Mouse (Mus musculus) right cerebral cortex, postnatal 4 days (tissue): ENCODE results near the gene Clcn6.

Experiments used
- DNase-seq: peaks from one replicate; pipeline ENCODE4 v3.0.0-alpha.2; 2022

Gene Clcn6

DNA sequence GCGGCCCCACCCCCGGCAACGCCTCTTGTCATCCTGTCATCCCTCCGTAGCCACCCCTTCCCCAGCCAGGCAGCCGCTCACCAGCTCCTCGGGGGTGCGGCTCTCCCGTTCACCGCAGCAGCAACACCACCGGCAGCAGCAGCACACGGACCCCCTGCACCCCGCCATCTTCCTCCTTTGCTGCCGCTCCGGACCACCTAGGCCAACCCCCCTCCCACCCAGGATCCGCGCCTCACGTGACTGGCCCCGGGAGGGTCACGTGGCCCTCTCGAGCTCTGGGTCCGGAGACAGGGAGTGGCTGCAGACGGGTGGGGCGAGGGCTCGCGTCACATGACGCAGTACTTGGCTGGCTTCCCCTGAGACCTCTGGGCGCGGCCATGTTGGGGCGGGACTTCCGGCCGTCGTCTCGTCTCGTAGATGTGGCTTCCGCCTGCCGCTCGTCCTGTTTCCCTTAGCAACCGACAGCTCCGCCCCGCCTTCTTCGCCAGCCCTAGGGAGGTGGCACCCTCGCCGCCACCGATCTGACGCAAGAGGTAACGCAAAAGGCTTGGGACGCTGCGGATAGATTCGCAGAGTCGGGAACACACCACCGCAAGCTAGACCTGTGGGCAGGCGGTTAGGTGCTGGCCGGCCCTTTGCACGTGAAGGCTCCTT is at the start of gene Clcn6, which contains the start of gene Mthfr:
Clcn6 (minus strand) TSS at position 222 of the 654 bp plus-strand sequence.
Mthfr (plus strand) TSS at position 478 of the 654 bp plus-strand sequence.
- peak; percentile 99 for DNase-seq

DNA sequence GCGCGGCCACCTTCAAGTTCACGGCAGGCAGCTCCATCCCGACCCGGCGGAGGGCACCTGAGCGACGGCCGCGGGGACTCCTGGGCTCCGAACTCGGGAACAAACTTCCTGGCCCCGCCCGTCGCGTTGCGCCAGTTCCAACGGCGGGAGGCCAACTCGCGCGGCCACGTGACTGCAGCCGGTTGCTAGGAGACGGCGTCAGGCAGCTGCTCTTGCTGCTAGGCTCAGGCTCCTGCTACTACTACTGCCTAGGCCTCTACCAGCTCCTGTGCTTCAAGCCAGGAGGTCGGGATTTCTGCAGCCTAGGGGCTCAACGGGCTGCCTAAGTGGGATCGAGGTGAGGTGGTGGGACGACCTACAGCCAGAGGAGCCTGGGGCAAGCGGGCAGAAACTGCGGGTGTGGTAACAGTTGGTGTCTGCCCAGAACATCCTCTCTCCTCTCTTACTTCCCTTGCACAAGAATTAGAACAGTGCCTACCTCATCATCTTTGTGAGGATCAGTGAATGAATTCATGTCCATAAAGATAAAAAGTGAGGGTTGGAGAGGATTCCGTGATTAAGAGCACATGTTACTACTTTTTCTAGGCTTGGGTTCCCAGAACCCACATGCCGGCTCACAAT is 49.4 kb upstream of the Clcn6 start, which contains the start of gene Agtrap:
Agtrap (minus strand) TSS at position 125 of the 621 bp plus-strand sequence.
- peak; percentile 93 for DNase-seq

DNA sequence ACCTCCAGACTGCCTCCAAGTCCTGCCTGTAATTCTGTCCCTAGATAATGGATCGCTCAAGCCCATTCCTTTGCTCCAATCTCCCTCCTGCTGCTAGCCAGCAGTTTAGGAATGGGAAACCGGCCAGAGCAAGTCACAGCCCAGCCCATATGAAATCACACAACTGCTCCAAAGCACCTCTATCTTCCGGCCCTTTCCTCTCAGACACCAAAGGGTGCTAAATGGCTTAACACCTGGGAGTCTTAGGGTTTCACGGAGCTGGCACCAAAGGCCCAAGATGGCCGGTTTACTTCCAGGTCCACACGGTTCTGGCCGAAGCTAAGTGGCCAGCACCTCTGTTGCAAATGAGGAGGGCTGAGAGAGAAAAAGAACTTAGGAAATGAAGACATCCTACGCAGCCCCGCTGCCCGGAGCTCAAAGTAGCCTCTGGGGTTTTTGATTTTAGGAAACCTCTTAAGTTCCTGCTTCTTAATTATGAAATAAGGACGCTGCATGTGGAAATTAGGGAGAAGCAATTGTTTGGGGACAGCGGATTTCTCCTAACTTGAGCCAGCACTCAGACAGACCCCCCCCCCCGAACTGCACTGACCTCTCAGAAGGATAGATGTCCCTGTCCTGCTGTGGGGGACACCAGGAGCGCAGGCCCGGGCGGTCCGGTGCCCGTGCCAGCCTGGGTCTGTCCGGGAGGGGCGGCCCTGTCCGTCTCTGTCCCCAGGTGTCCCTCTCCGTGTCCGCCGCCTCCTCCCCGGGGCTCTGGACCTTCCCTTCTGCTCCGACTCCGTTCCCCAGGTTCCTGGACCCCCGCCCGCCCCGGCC is 48.7 kb upstream of the Clcn6 start:
- DNase-seq = no peak

DNA sequence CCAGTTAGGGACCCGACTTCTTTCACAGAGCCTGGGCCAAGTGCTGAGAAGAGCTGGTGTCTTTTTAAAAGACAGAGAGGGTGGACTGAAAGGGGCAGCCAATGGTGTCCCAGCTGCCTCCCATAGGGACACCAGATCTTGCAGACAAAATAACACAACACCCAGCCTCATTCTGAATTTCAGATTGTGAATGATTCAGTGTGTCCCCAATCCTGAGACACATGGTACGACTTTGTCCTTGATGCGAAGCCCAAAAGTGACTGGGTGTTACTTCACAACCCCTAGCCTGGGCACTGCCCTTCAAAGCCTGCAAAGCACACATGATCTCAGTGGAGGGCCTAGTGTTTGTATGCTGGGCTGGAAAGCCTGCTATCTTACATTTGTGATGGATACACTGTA is 47.3 kb upstream of the Clcn6 start:
- DNase-seq = no peak

DNA sequence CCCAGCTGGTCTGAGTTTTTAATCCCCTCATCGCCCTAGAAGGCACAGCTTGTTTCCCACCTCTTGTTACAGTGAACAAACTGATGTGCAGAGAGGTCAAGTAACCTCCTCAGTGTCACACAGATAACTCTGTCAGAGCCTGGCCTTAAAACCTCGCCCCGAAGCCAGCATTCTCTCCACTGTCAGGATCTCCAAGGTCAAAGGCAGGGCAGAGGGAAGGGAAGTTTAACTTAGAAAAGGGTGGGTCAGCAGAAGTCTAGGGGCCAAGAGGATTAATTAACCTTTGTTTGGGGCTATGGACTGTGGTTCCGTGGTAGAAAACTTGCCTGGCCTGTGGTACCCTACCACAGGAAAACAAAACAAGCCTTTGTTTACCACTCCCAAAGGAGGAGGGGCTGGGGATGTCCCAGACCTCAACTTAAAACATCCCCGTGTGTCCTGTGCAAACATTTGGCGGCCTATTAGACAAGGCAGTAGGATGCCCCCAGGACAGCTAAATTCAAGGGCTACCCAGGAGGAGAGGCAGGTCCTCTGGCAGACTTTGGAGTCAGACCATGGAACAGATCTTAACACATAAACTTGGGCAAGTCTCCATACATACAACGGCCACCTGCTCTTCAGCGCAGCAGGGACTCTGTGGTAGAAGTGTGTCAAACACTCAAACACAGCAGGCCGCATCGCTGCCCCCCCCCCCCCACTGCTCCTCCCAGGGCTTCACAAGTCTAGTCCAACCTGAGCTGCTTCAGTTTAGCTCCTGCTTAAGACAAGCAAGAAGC is 46.7 kb upstream of the Clcn6 start:
- no peak for DNase-seq

DNA sequence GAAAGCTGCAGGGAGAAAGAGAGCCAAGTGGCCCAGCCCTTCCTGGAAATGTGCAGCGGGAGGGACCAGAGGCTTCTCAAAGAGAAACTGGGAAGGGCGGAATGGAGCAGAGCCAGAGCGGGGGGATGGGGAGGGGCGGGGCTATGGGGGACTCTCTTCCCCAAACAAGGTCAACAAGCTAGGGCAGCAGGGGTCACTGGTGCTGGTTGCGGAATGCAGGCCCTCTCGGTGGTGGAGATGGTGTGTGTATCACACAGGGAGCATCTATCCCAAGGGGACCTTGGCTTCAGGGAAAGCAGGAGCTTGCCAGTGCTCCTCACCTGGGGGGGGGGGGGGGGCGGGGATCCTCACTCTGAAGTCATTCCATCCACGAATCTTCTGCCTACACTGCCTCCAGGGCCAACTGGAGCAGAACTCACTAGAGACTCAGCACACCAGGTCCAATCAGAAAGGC is 45.7 kb upstream of the Clcn6 start:
- no peak for DNase-seq

DNA sequence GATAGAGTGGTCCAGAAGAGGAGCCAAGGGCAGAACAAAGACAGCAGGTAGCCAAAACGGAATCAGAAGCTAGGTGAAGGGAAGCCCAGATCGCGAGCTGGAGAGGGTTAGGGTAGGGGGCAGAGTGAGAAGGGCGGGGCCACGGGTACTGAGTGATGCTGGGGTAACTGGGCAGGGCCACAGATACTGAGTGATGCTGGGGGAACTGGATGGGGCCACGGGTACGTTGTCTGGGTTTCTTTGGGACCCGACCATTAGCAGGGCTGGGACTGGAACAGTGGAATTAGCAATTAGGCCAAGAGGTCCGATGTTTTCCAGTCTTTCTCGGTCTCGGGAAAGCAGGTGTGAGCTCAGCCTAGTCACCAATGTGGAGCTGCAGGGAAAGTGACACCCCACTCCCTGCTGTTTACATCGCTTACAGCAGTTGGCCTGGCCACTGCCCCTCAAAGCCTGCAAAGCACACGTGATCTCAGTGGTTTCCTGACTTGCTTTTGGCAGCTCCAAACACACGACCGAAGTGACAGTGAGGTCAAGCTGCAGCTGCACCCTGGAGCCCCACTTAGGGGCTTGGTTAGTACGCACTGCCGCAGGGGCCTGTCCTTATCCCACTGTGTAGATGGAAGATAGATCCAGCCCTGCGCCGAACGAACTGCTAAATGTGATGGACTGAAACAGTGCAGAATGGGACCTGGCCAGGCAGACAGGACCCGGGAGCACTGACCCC is 44.7 kb upstream of the Clcn6 start:
- DNase-seq = no peak

DNA sequence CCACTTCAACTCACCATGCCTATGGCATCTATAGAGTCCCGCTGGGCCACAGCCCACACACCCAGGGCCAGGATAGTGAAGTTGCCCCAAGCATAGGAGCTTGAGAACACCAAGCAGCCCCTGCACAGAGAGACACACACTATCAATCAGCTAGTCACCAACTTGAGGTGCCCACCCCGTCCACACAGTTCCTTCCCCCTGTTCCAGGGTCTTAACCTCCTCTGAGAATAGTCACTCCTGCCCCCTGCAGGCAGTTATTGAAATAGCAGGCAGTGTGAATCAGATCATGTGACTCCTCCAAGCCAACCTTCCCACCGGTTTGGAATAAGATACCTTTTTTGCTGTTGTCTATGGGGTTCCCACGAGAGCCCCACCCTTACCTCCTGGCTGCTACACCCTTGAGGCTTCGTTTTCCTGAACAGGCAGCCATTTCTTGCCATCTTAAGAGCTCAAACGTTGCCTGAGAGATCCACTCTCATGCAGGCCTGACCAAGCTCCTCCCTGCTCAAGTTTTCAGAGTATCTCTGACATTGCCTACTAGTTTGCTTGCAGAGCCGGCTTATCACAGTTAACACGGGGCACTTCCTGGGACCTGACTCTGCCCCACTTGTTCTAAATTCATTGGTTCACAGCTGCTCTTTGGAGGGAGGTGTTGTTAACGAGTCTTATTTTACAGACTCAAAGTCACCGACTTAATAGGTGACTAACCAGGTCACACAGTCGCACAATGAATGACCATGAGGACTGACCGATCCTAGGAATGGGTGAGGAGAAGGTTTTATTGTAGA is 43.8 kb upstream of the Clcn6 start:
- DNase-seq = peak; percentile 64

DNA sequence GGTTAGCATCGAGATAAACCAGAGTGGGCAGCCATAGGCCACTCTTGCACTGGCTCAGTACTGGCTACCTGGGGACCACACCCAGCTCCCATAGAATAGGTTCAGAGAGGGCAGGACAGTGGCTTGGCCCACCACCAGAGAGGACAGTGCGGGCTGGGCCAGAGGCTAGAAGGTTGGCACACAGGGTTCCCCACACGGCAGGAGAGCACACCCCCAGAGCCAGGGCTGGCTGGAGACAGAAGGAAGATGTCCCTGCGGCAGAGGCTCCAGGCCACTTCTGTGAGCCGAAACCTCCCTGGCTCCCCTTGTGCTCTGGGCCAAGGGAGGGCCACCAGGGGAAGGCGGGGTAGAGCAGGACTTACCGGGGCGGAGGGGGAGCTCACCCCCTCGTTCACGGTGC is 42.6 kb upstream of the Clcn6 start:
- no peak for DNase-seq

DNA sequence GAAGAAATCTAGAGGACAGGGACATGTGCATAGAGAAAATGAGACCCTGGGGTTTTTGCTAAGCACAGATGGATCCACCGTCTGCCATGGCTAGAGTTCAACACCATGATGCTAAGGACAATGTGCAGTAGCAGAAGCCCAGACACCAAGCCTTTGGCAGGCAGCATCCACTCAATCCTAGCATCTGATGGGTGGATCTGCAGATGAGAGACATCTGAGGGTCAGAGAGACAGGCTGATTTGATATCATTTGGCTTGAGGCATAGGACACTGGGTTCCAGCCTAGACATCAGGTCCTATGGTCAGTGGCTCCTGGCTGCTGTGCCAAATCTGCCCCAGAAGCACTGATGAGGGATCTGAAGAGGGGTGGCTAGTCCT is 42.0 kb upstream of the Clcn6 start:
- no peak for DNase-seq

DNA sequence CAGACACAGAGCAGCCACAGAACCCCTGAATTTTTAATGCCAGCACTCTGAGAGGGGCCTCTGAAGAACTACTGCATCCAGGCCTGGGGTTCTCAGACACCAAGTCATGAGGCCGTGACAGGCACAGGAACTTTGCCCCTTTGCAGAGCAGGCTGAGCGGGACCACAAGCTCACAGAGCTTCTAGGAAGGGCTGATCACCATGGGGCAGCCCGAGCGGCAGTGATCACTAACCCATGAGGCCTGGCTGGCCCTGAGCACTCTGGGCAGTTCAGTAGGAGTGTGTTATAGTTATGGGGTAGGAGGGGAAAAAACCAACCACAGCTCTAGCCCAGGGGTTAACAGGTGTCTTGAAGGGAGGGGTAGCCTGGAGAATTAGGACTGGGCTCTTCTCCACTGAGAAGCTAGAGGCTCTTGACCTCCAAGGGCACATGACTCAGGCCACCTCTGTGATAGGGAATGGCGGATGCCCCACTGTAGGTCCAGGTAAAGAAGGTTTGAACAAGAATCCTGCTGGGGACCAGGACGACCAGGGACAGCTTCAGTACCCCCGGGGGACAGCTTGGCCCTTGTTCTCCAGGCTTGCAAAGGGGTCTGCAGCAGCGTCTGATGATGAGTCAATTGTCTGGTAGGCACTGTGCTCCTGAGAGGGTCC is 41.4 kb upstream of the Clcn6 start:
- DNase-seq = no peak

DNA sequence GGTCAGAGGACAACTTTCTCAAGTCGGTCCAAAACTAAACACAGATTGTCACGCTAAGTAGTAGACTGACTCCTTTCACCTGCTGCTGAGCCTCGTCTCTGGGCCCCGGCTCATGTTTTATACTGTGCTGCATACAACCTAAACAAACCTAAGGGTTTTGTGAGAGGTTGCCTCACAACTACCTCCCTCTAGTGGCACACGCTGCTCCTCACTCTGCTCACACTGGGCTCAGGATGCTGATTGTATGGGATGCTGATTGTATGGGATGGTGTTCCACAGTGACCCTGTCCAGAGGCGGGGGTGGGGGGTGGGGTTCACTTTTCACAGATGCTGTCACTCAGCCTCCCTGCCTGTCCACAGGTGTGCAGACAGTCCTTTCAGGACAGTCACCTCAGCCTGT is 40.6 kb upstream of the Clcn6 start:
- no peak for DNase-seq

DNA sequence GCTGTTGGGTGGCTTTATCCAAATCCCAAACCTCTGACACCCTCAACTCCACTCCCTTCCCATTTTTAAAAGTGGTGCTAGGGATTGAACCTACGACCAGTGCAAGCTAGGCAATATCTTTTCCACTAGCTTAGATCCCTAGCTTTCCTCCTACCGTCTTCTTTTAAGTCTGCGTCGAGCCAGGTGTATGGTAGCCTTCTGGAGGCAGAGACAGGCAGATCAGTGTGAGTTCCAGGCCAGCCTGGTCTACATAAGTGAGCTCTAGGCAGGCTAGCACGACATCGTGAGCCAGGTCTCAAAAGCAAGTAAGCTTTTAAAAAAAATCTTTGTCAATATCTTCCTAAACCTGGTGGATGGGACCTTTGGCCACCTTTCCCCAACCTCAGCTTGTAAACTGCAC is 37.3 kb upstream of the Clcn6 start:
- no peak for DNase-seq

DNA sequence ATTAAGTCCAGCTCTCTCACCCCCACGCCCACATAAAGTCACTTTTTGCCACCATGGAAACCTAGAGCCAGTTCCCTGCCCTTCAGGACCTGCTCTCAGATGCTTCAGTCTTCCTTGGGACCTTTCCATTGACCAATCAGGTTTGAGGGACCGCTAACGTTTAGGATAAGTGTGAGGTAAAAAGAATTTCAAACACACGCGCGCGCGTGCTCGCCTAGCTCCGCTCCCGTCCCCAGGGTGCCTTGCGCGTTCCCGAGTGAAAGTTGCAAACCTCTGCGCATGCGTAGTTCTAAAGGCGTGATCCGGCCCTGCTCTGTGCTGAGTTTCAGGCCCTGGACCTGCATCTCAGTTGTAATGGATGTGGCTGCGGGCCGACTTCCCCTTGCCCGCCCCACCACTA is 36.6 kb upstream of the Clcn6 start:
- DNase-seq = peak; percentile 71

DNA sequence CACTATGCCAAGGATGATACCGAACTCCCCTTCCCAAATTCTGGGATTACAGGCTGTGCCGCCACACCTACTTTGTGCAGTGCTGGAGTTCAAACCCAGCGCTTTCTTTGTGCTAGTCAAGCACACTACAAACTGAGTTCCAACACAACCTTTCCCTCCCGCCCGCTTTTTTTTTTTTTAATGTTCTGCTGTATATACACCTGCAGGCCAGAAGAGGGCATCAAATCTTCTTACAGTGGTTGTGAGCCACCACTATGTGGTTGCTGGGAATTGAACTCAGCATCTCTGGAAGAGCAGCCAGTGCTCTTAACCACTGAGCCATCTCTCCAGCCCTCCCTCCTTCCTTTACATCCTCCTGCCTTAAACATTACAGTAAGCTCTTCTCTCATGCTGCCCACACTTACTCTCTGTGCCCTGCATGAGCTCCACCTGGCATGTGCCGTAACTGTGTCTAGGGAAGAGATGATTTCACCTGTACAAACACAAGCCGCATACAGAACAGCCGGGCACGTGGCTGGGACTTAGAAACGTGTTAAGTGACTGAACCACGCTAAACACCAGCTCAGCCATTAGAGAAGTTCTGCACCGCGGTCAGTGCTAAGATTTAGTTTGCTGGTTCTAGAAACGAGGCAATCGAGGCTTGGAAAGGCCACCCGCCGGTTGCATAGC is 36.0 kb upstream of the Clcn6 start:
- no peak for DNase-seq

DNA sequence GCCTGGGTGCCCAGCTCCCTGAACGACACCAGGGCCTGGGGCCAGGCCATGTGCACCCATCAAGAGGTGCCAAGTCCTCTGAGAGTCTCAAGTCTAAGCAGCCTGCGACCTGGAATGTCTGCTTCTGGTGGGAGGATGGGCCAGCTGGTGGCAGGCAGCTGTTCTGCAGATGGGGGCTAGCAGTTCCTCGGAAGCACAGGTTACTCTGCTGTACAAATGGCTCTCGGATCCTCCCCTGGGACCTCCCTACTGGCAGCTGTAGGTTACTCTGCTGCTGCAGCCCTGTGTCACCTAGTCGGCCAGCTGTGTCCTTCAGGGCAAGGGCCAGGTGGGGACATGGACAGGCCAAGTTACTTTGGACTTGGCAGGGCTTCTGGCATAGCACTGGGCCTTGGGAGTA is 32.9 kb upstream of the Clcn6 start:
- DNase-seq = no peak

DNA sequence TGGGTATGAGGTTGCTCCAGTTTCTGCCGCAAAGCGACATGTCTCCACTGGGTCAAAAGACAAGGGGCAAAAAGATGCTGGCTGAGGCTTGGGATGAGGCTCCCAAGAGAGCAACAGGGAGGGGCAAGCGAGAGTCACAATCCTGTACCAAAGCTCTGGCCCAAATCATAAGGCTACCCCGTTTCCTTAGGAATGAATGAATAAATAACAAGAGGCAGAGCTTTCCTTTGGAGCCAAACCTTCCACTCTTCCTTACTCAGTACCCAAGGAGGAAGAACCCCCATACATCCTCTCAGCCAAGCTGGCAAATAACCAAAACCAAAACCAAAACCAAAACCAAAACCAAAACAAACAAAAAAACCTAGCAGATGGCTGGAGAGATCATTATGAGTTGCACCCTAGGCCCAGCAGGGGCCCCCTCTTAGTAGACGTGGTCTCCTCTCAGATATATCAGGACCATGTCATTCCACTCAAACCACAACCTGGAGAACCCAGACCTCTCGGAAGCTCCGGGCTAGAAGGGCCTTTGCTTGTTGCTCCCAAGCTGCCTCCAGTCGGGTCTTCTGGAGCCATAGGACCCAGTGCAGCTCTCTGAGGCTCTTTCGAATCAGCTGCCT is 31.1 kb upstream of the Clcn6 start:
- no peak for DNase-seq

DNA sequence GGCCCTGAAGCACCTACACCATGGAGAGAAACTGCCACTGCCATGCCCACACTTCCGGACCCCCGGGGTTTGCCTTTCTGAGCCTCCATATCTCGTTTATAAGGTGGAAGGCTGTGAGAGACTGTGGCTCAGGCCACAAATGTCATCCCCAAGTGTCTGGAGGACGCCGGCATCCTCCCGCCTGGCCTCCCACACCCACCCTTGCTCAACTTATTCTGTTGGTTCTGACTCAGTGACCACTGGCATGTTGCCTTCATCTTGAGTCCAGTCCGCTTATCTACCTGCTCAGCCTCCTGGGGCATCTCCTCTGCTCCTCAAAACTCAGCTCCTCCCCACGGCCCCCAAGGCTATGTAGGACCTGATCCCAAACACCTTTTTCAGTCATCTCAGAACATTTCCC is 28.7 kb upstream of the Clcn6 start:
- DNase-seq = no peak

DNA sequence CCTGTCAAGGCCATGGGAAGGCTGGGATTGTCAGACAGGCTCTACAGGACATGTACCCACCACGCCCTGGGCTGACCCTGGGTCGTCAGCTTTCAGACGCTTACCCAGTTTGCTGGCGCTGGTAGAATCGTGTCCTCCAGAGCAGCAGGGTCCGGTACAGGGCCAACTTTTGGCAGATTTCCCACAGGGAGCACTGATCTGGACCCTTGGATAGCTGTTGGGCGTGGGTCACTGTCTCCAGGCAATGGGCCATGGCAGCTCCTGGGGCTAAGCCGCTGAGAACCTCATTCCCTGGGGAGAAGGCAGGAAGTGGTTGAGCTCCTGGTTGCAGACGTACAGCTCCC is 27.8 kb upstream of the Clcn6 start:
- no peak for DNase-seq
